Mouse (Mus musculus) erythroid progenitor cell, adult 5-6 weeks (primary cell): ENCODE results near the gene Rhoj. TPM values are rescaled to one million over a fixed set of nuclear protein-coding genes. Genes with fewer than 3 reads are reported as not detected.
"Not testable (repeated sequence)": the region's sequence is repeated elsewhere in the genome, so short reads cannot be mapped to it uniquely, and the experiment has no call there.

Experiments used
- ATAC-seq: replicated peaks from 2 replicates; pipeline ENCODE4 v1.8.0; 2016; ENCODE audit warnings: moderate number of reproducible peaks, mild to moderate bottlenecking, moderate TSS enrichment, inconsistent platforms; ENCODE audit not compliant: poor library complexity, low FRiP score, severe bottlenecking
- total RNA-seq, 2 experiments: library from RNA; stranded (forward) in 1 of 2; stranded (reverse) in 1 of 2; fragments of 150-400 nt in 1 of 2; fragments of 186-747, 209-891 nt in 1 of 2; gene quantifications; 2 replicates each; pipeline versions ENCODE4 v1.2.3 to v1.2.4; 2015 to 2017; ENCODE audit warnings: low replicate concordance in 2 of 2

Gene Rhoj
- total RNA-seq, 2 experiments from 2014 or later, result 18.1 TPM; not detected in 1

GRCm38 (mm10) chr12:75340331-75340730, 32.2 kb downstream of the Rhoj start:
- no peak for ATAC-seq

- no peak for ATAC-seq
Measured at GRCm38 (mm10) chr12:75348551-75348950, 40.4 kb downstream of the Rhoj start.

- not testable (repeated sequence) for ATAC-seq
Measured at GRCm38 (mm10) chr12:75349537-75349936, 41.4 kb downstream of the Rhoj start.

- no peak for ATAC-seq
Measured at GRCm38 (mm10) chr12:75350750-75351149, 42.6 kb downstream of the Rhoj start.

- ATAC-seq, result no peak
Measured at GRCm38 (mm10) chr12:75351846-75352245, 43.7 kb downstream of the Rhoj start.

GRCm38 (mm10) chr12:75352410-75352809, 44.3 kb downstream of the Rhoj start:
- no peak for ATAC-seq

- no peak for ATAC-seq
Measured at GRCm38 (mm10) chr12:75354354-75354753, 46.2 kb downstream of the Rhoj start.

GRCm38 (mm10) chr12:75357781-75358180, 49.7 kb downstream of the Rhoj start:
- ATAC-seq, result no peak

GRCm38 (mm10) chr12:75358714-75359113, 50.6 kb downstream of the Rhoj start:
- no peak for ATAC-seq

- no peak for ATAC-seq
Measured at GRCm38 (mm10) chr12:75359500-75359899, 51.4 kb downstream of the Rhoj start.

GRCm38 (mm10) chr12:75359921-75360482, 51.9 kb downstream of the Rhoj start:
- ATAC-seq, result no peak

- ATAC-seq, result no peak
Measured at GRCm38 (mm10) chr12:75362456-75362855, 54.3 kb downstream of the Rhoj start.

- ATAC-seq, result no peak
Measured at GRCm38 (mm10) chr12:75364416-75364815, 56.3 kb downstream of the Rhoj start.

GRCm38 (mm10) chr12:75365621-75366124, 57.6 kb downstream of the Rhoj start:
- no peak for ATAC-seq

GRCm38 (mm10) chr12:75367371-75367770, 59.2 kb downstream of the Rhoj start:
- no peak for ATAC-seq

- no peak for ATAC-seq
Measured at GRCm38 (mm10) chr12:75368527-75368926, 60.4 kb downstream of the Rhoj start.

GRCm38 (mm10) chr12:75369418-75369851, 61.3 kb downstream of the Rhoj start:
- no peak for ATAC-seq

- no peak for ATAC-seq
Measured at GRCm38 (mm10) chr12:75374437-75374836, 66.3 kb downstream of the Rhoj start.

- no peak for ATAC-seq
Measured at GRCm38 (mm10) chr12:75375060-75375459, 66.9 kb downstream of the Rhoj start.

GRCm38 (mm10) chr12:75376126-75376525, 68.0 kb downstream of the Rhoj start:
- no peak for ATAC-seq

GRCm38 (mm10) chr12:75386731-75387130, 78.6 kb downstream of the Rhoj start:
- ATAC-seq, result no peak

GRCm38 (mm10) chr12:75387156-75387555, 79.0 kb downstream of the Rhoj start:
- no peak for ATAC-seq
